Mouse (Mus musculus): ENCODE measurements at regions not wholly inside any gene's neighbourhood (a gene's known extent, or its start where the extent isn't known, plus 50 kb on each side); places are given as distances from the start of the nearest gene placed in this dataset.

DNA sequence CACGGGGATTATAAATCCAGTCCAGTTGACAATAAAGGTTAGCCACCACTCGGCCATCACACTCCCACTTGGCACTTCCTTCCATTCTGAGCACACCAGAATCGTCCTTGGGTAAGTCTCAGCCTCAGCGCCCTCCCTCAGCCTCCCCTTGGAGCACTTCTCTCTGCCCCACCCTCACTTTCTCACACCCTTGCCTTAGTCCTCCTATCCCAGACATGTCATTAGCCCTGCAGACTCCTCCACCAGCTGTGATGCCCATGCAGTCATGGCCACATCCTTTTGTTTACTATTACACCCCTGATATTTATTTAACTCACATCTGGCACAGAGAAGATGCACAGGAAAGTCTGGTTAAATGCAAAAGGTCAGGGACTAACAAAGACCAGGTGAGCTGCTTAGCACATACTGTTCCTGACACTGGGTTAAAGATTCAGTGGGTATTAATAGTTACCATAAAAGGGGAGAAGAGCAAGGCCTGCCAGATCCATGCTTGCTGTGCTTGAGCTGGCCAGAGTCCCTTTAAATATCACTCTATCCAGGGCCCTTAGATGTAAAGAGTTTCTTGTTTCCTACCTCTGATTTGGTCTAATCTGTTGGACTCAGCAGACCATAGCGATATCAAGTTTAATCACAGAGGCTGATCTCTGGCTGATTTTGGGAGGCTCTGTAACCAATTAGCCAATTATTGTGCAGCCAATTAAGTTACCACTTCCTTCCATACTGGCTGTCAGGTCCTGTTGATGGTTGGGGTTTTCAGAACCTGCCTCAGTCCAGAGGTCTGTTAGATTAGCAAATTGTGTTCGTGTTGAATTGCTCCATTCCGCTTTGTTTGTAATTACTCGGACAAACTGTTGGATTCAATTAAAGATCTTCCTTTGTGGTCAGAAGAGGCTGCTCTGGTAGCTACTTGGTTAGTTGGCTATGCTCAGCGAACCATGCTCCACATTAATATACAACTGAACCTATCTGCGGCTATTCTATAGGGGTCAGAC is 518.0 kb upstream of the Tmem132c start:
- in situ Hi-C loops (cut with MboI, MseI), result no loop called here

DNA sequence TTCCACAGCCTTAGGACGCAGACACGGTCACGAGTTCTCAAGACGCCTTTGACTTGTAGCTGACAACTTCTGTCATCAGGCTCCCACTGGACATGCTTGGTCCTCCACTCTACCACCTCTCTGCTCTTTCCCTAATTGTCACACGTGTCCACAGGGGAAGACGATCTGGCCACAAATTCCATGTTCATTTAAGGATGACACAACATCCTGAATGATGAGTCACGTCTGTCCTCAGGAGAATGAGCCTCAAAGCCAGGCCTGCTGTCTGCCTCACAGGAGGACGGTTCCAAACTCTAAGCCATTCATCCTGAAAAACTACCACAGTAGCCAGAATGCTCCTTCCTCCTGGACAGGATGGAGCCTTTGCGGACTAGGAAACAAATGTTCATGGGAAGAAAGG is 517.3 kb upstream of the Tmem132c start:
- in situ Hi-C loops (cut with MboI, MseI), result no loop called here

DNA sequence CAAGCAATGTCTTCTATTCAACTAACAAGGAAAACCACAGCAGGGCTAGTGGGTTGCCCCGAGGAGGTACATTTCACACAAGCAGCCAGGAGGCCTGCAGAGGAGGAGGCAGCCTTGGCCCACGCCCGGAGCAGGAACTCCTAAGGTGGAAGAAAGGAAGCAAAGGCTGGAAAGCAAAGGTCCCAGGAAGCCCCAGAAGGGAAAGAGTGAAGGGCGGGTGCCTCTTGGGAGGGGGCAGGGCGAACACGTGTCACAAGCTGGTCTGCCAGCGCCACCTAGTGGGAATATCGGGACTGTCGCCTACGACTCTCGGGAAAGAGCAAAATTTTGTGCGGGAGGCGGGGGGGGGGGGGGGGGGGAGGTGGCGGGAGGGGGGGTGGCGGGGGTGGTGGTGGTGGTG is 508.1 kb upstream of the Tmem132c start:
- in situ Hi-C loops (cut with MboI, MseI), result no loop called here

- in situ Hi-C loops (cut with MboI, MseI), result no loop called here
Measured at GRCm38 (mm10) chr5:126735733-126736132, 505.9 kb upstream of the Tmem132c start.

DNA sequence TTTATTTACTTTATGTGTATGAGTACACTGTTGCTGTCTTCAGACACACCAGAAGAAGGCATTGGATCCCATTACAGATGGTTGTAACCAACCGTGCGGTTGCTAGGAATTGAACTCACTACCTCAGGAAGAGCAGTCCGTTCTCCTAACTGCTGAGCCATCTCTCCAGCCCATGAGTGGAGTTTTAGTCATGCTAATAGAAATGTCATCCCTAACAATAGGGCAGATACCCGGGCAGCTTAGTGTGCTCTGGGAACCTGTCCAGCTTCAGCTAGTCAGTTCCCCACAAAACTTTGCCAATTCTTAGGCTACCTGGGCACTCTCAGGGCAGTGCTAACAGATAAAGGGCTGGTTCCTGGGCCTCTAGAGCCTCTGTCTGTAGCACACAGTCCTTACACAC is 503.9 kb upstream of the Tmem132c start:
- in situ Hi-C loops (cut with MboI, MseI), result no loop called here

DNA sequence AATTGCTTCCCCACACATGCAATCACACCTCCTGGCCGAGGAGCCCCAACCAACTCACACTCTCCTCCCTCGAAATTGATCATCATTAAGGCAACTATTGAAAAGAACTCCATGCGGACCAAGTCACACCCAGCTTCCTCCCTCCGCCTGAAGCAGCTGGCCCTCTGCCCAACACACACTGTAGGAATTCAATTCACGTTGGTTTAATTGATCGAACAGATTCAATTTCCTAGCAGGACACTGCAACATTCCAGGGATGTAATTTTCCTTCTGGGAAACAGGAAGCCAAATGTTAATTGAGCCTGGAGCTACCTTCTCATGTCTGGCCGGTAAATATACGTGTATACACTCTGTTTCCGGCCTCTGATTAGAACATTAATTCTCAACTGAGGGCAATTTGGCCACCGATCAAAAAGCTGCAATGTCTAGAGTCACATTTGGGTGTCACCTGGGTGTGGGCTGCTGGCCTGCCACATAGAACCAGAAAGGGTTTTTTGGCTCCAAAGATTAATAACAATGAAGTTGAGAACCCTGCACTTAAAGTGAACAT is 500.7 kb upstream of the Tmem132c start:
- in situ Hi-C loops (cut with MboI, MseI), result no loop called here

- in situ Hi-C loops (cut with MboI, MseI), result no loop called here
Measured at GRCm38 (mm10) chr5:126755107-126755506, 486.5 kb upstream of the Tmem132c start.

DNA sequence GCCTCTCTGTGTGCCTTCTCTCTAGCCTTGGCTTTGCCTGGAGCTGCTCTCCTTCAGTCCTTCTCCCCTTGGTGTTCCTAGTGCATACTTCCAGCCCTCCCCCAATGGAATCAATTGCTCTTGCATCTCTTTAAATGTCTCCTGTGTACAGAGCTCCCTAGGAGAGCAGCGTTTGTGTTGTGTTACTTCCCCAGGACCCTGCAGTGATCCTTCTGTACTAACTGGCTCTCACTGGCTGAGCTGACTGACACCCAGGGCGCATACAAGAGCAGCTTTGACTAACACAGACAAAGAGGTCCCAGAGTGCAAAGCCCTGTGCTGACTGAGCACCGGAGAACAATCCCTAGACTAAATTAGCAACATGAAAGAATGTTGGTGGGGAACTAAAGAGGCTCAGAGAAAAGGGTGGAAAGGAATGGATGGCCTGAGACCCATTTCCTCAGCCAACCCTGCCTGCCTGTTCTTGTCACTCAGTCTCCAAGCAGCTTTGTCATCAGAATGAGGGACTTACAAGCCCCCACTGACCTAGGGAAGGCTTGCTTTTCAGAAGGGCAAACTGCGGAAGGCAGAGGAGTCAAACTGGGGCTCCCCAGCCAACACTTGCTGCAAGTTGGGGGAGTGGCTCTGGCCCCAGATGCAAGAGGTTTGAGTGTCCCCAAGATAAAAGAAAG is 476.4 kb upstream of the Tmem132c start:
- in situ Hi-C loops (cut with MboI, MseI), result no loop called here

- in situ Hi-C loops (cut with MboI, MseI), result no loop called here
Measured at GRCm38 (mm10) chr5:126769031-126769430, 472.6 kb upstream of the Tmem132c start.

GRCm38 (mm10) chr5:126787706-126788610 is 453.6 kb upstream of the Tmem132c start:
- in situ Hi-C loops (cut with MboI, MseI), result no loop called here

GRCm38 (mm10) chr5:126799698-126800279 is 441.8 kb upstream of the Tmem132c start:
- in situ Hi-C loops (cut with MboI, MseI), result no loop called here

GRCm38 (mm10) chr5:126806656-126807055 is 435.0 kb upstream of the Tmem132c start:
- in situ Hi-C loops (cut with MboI, MseI), result no loop called here

DNA sequence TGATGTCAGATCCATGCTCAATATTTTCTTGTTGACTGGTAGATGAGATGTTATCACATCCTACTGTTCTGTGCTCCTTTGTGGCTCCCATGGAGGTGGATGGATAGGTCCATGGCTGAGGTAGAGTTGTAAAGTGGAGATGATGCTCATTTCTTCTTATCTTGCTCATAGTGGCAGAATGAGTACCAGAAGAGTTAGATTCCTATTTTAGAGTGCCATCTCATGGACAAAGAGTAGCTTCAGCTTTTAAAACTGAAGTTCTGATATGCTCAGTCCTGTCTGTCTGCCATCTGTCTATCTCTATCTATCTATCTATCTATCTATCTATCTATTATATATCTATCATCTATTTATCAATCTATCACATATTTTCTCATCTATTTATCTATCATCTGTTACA is 425.5 kb upstream of the Tmem132c start:
- in situ Hi-C loops (cut with MboI, MseI), result no loop called here

- in situ Hi-C loops (cut with MboI, MseI), result no loop called here
Measured at GRCm38 (mm10) chr5:126835440-126835839, 406.2 kb upstream of the Tmem132c start.

GRCm38 (mm10) chr5:126842606-126843005 is 399.0 kb upstream of the Tmem132c start:
- in situ Hi-C loops (cut with MboI, MseI), result no loop called here

DNA sequence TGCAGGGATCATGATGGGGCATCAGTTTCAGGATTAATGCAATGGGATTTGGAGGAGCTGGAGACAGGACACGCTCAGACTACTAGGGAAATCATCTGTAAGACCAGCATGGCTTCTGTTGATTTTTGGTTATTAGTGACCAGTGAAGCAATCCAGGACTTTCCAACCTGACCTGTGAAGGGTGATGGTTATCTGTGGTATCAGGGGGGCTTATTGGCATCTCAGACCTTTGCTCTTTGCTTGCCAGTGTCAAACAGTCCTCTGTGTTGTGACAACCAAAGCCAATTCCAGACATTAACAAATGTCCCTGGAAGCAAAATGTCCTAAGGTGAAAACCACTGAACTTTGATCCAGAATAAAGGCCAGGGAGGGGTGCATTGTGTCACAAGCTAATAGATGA is 379.5 kb upstream of the Tmem132c start:
- in situ Hi-C loops (cut with MboI, MseI), result no loop called here

DNA sequence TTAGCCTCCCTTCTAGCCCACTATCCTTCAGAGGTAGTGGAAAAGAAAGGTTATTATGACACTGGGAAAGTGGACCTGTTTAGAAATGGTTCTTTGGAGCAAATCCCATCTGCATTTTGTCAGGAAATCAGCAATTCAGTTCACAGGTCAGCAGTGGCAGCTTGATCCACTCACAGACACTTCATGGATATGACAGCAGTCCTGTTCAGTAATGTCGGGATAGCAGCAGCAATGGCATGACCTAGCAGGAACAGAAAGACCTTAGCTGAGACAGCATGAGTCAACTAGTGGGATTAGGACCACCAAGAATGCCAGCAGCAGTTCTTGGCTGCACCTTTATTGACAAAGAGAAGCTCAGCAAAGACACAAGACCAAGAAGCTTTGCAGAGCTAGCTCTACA is 365.8 kb upstream of the Tmem132c start:
- in situ Hi-C loops (cut with MboI, MseI), result no loop called here

DNA sequence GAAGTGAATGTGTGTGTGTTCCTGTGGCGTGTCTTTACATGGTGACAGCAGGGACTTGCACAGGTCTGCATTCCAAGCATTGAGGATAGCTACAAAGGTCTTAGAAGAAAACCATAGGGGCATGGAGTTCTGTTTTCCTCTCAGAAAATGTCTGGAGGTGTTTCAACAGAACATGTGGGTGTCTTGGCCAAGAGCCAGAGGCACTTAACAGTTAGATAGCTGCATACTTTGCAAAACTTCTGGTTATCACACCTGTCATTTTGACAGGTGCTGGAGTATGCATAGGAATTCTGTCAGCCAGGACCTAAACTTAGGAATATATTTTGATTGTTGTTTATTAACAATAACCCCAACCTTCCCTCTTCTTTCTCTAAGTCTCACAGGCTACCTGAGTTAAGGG is 350.9 kb upstream of the Tmem132c start:
- in situ Hi-C loops (cut with MboI, MseI), result no loop called here

- in situ Hi-C loops (cut with MboI, MseI), result no loop called here
Measured at GRCm38 (mm10) chr5:126893063-126893462, 348.5 kb upstream of the Tmem132c start.

DNA sequence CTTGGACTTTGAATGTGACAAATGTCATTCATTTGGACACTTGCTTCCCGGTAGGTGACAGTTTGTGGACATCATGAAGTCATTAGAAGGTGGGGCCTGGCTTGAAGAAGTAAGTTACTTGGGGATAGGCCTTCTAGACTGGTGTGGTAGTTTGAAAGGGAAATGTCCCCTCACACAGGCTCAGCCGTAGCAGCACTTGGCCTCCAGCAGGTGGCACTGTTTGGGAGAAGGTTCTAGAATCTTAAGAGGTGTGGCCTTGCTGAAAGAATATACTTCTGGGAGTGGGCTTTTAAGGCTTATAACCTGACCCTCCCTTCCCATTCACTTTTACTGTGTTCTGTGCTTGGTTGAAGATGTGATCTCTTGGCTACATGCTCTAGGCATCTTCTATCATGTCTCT is 331.5 kb upstream of the Tmem132c start:
- in situ Hi-C loops (cut with MboI, MseI), result no loop called here

DNA sequence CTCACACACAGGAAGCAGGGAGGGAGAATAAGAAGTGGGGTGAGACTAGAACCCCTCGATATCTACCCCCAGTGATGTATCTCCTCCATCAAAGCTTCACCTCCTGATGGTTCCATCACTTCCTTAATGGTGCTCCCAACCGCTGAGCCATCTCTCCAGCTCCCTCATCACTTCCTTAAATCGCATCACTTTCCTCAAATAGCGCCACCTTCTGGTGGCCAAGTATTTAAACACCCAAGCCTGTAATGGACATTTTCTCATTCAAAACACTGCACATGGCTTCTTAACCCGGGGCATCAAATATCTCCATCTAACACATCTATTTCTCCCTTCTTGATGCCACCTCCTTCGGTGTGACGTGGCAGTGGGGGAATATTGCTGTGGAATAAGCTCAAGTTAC is 324.3 kb upstream of the Tmem132c start:
- in situ Hi-C loops (cut with MboI, MseI), result no loop called here

All from T-helper 1 cell (primary cell).